Mouse (Mus musculus): ENCODE data around the gene Mical2. TPM values are rescaled to one million over a fixed set of nuclear protein-coding genes. Genes with fewer than 3 reads are reported as not detected.

Mical2 gene
- polyA plus RNA-seq (2012; rRNA removed), result 173 and 203 TPM in 2 replicates

DNA sequence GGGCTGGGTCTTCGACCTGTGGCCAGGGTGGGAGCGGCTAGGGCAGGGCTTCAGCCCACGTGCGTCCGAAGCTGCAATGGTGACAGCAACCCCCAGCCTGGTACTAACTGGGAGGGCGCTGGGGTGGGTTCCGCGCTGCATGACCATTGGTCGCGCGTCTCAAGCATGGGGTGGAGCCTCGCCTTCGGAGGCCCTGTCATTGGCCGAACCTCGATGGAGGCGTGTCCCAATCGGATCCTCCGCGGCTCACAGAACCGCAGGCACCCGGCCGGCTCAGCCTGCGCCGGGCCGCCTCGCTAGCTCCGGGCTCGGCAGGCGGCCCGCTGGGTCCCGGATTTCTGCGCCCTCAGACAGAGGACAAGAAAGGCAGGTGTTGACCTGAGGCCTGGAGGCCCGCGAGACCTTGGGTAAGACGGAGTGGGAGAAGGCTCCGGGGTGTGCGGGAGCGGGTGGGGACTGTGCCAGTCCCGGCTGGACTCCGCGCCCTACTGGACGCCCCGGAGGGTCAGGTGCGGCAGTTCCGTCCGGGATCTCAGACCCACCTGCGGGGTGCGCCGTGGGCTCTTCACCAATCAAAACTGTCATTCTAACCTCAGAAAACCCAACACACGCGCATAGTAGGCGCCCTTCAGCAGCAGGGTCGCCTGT, at the start of gene Mical2:
Gene Mical2, plus strand, starts transcription at position 242 of the 648 bp plus-strand sequence.
- H3K27ac ChIP-seq (ENCODE audit: insufficient read depth, low read length), result peak within 1 kb of the TSS; percentile 93
- WGBS, result under 1% methylated on average over 53 of the region's 53 CpGs
- DNase-seq, result peak; percentile 92 to 96

DNA sequence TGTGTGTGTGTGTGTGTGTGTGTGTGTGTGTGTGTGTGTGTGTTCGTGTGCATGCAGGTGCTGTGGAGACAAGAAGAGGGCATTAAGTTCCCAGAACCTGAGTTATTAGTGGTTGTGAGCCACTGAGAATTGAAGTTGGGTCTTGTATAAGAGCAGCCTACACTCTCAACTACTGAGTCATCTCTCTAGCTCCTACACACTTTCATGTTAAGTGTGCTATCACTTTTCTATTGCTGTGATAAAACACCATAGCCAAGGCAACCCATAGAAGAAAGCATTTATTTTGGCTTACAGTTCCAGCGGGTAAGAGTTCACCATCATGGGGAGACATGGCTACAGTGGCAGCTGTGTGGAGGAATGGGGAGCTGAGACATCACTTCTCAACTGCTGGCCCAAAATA, 49.0 kb upstream of the Mical2 start:
- no peaks in the 10 kb centered on the region for H3K27me3 ChIP-seq (ENCODE audit: control insufficient read depth, insufficient read depth, low read length)
- no peak for TF ChIP-seq CTCF (IDR thresholded peaks at IDR 0.05; ENCODE audit: borderline replicate concordance, insufficient read depth, low read depth, low read length)
- TF ChIP-seq POLR2A (IDR thresholded peaks at IDR 0.05; ENCODE audit: borderline replicate concordance, insufficient read depth, low read length), result no peak
- H3K4me1 ChIP-seq (ENCODE audit: control insufficient read depth, insufficient read depth, low read length), result peaks cover 7% of the 10 kb centered on the region; the same call in 1 of the 2 replicates
- no peak overlapping the region for H3K27ac ChIP-seq (ENCODE audit: insufficient read depth, low read length)
- H3K4me3 ChIP-seq (replicated peaks; ENCODE audit: insufficient read depth, low read depth, low read length), result no peak overlapping the region
- DNase-seq, result no peak
- 88% methylated on average over 2 of the region's 2 CpGs for WGBS

More for the DNA sequence above, at the start of gene Mical2:
- peak within 1 kb of the TSS; percentile 84 for H3K4me3 ChIP-seq (replicated peaks; ENCODE audit: insufficient read depth, low read depth, low read length)
- H3K4me1 ChIP-seq (ENCODE audit: control insufficient read depth, insufficient read depth, low read length), result peaks cover 39% of the 10 kb centered on the region
- TF ChIP-seq CTCF (IDR thresholded peaks at IDR 0.05; ENCODE audit: borderline replicate concordance, insufficient read depth, low read depth, low read length), result no peak
- TF ChIP-seq POLR2A (IDR thresholded peaks at IDR 0.05; ENCODE audit: borderline replicate concordance, insufficient read depth, low read length), result peak; percentile 92
- H3K27me3 ChIP-seq (ENCODE audit: control insufficient read depth, insufficient read depth, low read length), result no peaks in the 10 kb centered on the region

DNA sequence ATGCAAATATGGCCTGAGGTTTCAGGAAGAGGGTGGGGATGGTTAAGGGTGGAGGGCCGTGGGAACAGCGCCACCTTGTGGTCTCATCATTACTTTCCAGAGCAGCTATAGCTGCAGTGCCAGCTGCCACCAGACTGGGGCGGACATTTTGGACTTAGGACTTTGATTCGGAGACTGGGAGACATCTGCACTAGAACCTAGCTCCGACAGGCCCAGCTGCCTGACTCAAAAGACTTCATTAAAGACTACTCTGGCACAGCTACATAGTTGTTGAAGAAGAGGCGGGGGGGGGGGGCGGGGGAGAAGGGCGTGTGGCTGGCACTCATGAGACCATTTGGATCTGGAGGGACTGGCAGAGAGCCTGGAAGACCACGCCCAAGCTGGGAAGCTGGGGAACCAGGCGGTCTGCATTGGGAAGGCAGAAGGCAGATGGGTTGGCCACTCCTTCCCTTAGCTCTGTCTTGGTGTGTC, 45.4 kb upstream of the Mical2 start:
- H3K27me3 ChIP-seq (ENCODE audit: control insufficient read depth, insufficient read depth, low read length), result no peaks in the 10 kb centered on the region
- no peak overlapping the region for H3K27ac ChIP-seq (ENCODE audit: insufficient read depth, low read length)
- H3K4me3 ChIP-seq (replicated peaks; ENCODE audit: insufficient read depth, low read depth, low read length), result no peak overlapping the region
- H3K4me1 ChIP-seq (ENCODE audit: control insufficient read depth, insufficient read depth, low read length), result peaks cover 25% of the 10 kb centered on the region
- TF ChIP-seq CTCF (IDR thresholded peaks at IDR 0.05; ENCODE audit: borderline replicate concordance, insufficient read depth, low read depth, low read length) (peak; percentile 98), POLR2A (IDR thresholded peaks at IDR 0.05; ENCODE audit: borderline replicate concordance, insufficient read depth, low read length) (no peak)
- peak; percentile 81 to 86 for DNase-seq
- 5% methylated on average over 9 of the region's 10 CpGs for WGBS

DNA sequence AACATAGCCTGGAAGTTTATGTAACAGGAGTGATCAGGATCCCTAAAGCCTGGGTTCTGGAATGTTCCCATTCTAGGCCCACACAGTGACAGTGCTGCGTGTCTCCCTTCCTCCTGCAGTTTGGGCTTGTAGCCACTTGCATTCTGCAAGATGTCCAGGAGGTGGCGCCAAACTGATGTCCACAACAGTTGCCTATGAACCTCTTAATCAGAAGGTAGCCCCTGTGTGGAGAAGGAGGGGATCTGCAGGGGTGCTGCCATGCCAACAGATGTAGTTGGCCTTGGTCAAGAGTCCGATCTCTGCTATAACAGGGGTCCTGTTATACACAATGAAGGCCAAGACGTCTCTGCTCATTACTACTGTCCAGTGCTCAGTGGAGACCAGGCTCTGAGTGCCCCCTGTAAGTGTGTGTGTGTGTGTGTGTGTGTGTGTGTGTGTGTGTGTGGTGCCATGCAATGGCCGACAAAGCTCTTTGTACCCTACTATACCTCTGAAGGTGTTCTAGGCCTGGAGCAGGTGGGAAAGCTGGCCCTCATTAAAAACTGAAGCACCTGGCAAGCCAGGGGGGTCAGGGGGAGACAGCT, 42.3 kb upstream of the Mical2 start:
- Histone ChIP-seq H3K27me3 (ENCODE audit: control insufficient read depth, insufficient read depth, low read length) (no peaks in the 10 kb centered on the region), H3K4me3 (replicated peaks; ENCODE audit: insufficient read depth, low read depth, low read length) (no peak overlapping the region), H3K4me1 (ENCODE audit: control insufficient read depth, insufficient read depth, low read length) (peaks cover 33% of the 10 kb centered on the region), H3K27ac (ENCODE audit: insufficient read depth, low read length) (0 out of 2 replicates have a peak overlapping the region, but pooled peaks have one; percentile 11)
- DNase-seq, result peak; percentile 91 to 96
- TF ChIP-seq CTCF (IDR thresholded peaks at IDR 0.05; ENCODE audit: borderline replicate concordance, insufficient read depth, low read depth, low read length) (peak; percentile 99), POLR2A (IDR thresholded peaks at IDR 0.05; ENCODE audit: borderline replicate concordance, insufficient read depth, low read length) (no peak)
- 20% methylated on average over 5 of the region's 5 CpGs for WGBS

DNA sequence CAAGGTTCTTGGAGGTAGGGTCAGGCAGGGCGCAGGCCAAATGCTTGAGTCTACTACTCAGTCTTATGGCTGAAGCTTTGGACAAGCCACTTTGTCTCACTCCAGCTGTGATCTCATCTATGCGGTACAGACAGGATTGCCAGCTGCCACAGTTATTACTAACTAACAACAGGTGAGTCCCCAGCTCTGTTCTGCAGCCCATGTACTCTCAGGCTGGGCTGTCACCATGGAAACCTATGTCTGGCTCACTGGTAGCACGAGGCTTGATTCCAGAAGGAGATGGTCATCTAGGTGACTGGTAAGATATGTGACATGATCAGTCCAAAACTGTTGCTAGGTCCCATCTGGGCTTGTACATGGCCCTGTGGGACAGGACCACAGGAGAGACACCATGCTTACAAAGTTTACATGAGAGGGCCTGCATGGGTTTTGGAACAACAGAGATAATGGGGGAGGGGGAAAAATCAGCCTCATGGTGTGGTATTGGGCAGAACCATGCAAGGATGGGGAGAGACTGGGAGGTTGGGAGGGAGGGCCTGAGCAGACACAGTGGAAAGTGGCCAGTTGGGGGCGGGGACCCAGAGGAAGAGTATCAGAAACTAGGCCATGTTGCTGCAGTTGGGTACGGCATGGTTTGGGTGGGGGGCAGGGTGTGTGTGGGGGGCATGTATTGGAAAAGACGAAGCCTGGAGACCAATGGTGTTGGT, 41.0 kb upstream of the Mical2 start:
- Histone ChIP-seq H3K4me1 (ENCODE audit: control insufficient read depth, insufficient read depth, low read length) (peaks cover 33% of the 10 kb centered on the region), H3K4me3 (replicated peaks; ENCODE audit: insufficient read depth, low read depth, low read length) (no peak overlapping the region), H3K27me3 (ENCODE audit: control insufficient read depth, insufficient read depth, low read length) (no peaks in the 10 kb centered on the region), H3K27ac (ENCODE audit: insufficient read depth, low read length) (peak overlapping the region; percentile 88)
- no peak for DNase-seq
- 54% methylated on average over 6 of the region's 6 CpGs for WGBS
- no peak for TF ChIP-seq CTCF (IDR thresholded peaks at IDR 0.05; ENCODE audit: borderline replicate concordance, insufficient read depth, low read depth, low read length)
- TF ChIP-seq POLR2A (IDR thresholded peaks at IDR 0.05; ENCODE audit: borderline replicate concordance, insufficient read depth, low read length), result no peak

DNA sequence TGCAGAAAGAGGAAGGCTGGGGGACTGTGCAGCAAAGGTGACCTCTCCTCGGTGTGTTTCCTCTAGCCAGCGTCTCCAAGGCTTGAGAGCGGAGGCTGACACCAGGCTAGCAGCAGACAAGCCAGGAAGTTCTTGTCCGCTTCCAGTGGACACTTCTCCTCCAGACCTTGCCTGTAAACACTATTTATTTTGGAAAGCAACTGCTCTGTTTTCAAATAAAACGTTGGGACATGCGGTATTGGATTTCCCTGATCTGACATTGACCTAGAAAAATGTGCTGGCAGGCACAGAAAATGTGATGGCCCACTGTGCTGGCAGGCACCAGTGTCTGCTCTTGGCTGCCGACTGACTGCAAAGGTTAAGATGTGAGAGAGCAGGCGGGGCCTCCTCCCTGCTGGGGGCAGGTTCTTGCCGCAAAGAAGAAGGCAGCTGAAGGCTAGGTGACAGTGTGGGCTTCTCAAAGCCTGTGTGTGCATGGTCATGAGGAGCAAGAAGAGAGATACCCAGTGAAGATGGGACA, 40.4 kb upstream of the Mical2 start:
- 7% methylated on average over 9 of the region's 9 CpGs for WGBS
- peak overlapping the region; percentile 88 for H3K27ac ChIP-seq (ENCODE audit: insufficient read depth, low read length)
- no peak overlapping the region for H3K4me3 ChIP-seq (replicated peaks; ENCODE audit: insufficient read depth, low read depth, low read length)

DNA sequence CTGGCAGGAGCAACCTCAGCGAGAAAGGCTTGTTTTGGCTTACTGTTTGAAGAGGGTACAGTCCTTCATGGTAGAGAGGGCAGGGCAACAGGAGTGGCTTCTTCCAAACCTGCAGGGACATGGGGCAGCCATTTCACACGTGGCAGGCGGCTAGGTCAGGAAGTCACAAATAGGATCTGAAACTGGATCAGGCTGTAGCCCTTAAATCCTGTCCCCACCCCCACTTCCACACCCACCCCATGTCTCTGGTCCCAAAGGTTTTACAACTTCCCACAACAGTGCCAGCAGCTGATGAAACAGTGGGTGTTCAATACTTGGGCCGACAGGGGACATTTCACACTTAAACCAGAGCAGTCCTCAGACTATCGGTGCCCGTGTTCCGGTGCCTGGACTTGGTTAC, 38.8 kb upstream of the Mical2 start:
- 79% methylated on average over 7 of the region's 7 CpGs for WGBS
- H3K4me1 ChIP-seq (ENCODE audit: control insufficient read depth, insufficient read depth, low read length), result peaks cover 31% of the 10 kb centered on the region
- TF ChIP-seq POLR2A (IDR thresholded peaks at IDR 0.05; ENCODE audit: borderline replicate concordance, insufficient read depth, low read length) (no peak), CTCF (IDR thresholded peaks at IDR 0.05; ENCODE audit: borderline replicate concordance, insufficient read depth, low read depth, low read length) (no peak)

More for the DNA sequence above, 40.4 kb upstream of the Mical2 start:
- Histone ChIP-seq H3K27me3 (ENCODE audit: control insufficient read depth, insufficient read depth, low read length) (no peaks in the 10 kb centered on the region), H3K4me1 (ENCODE audit: control insufficient read depth, insufficient read depth, low read length) (peaks cover 33% of the 10 kb centered on the region)
- peak; percentile 86 to 94 for DNase-seq
- TF ChIP-seq CTCF (IDR thresholded peaks at IDR 0.05; ENCODE audit: borderline replicate concordance, insufficient read depth, low read depth, low read length) (no peak), POLR2A (IDR thresholded peaks at IDR 0.05; ENCODE audit: borderline replicate concordance, insufficient read depth, low read length) (0 out of 2 replicates have a peak, but pooled peaks have one; percentile 22)

More for the DNA sequence above, 38.8 kb upstream of the Mical2 start:
- DNase-seq, result no peak
- Histone ChIP-seq H3K27ac (ENCODE audit: insufficient read depth, low read length) (no peak overlapping the region), H3K27me3 (ENCODE audit: control insufficient read depth, insufficient read depth, low read length) (no peaks in the 10 kb centered on the region), H3K4me3 (replicated peaks; ENCODE audit: insufficient read depth, low read depth, low read length) (no peak overlapping the region)
